Mouse (Mus musculus) CH12.LX (cell line): Measurements from ENCODE around the gene Egfl8. TPM values are rescaled to one million over a fixed set of nuclear protein-coding genes. Genes with fewer than 3 reads are reported as not detected.

ENCODE experiments used
- DNase-seq: peaks from one replicate; pipeline ENCODE4 v3.0.0-alpha.2; 2013; ENCODE audit errors: extremely low read depth
- H3K27ac ChIP-seq: 2 replicates; pipeline ENCODE4 v1.5.1; 2012; ENCODE audit warnings: low read depth, mild to moderate bottlenecking, control low read depth, moderate library complexity; ENCODE audit not compliant: insufficient read depth
- H3K27me3 ChIP-seq: replicated peaks from 2 replicates; pipeline ENCODE3; 2012; ENCODE audit warnings: inconsistent platforms
- H3K36me3 ChIP-seq, 2 experiments: replicated peaks in 1 of 2; 2 replicates each; pipeline versions ENCODE3 to v1.6.1; 2012; ENCODE audit warnings: inconsistent platforms in 1 of 2, low read length in 1 of 2, mild to moderate bottlenecking in 1 of 2, mixed read lengths in 1 of 2, moderate library complexity in 1 of 2; ENCODE audit not compliant: control insufficient read depth in 1 of 2, insufficient read depth in 1 of 2
- H3K4me1 ChIP-seq, 2 experiments: 2 replicates each; pipeline ENCODE4 v1.6.1; 2012; ENCODE audit warnings: inconsistent platforms in 1 of 2, moderate library complexity in 1 of 2; ENCODE audit not compliant: insufficient read depth in 2 of 2, control insufficient read depth in 1 of 2
- H3K4me2 ChIP-seq: 2 replicates; pipeline ENCODE4 v1.6.1; 2012; ENCODE audit warnings: low read depth, mild to moderate bottlenecking, control low read depth; ENCODE audit not compliant: poor library complexity, insufficient read depth, severe bottlenecking
- H3K4me3 ChIP-seq, 3 experiments: fragments of 150-350 bp in 1 of 3; sonication (generic) in 1 of 3; replicated peaks in 1 of 3; 2 replicates each; pipeline versions ENCODE3 to v1.5.1; 2011 to 2012; ENCODE audit warnings: low read depth in 2 of 3, low read length in 2 of 3, mild to moderate bottlenecking in 2 of 3, moderate library complexity in 2 of 3, control low read depth in 1 of 3, improper control_type of control experiment in 1 of 3, inconsistent platforms in 1 of 3, mixed read lengths in 1 of 3; ENCODE audit not compliant: poor library complexity in 1 of 3
- H3K79me2 ChIP-seq: replicated peaks from 2 replicates; pipeline ENCODE4 v1.6.1; 2012; ENCODE audit warnings: mild to moderate bottlenecking, moderate library complexity; ENCODE audit not compliant: control insufficient read depth, poor library complexity, insufficient read depth, severe bottlenecking; ENCODE audit errors: extremely low read depth
- H3K9ac ChIP-seq: 2 replicates; pipeline ENCODE4 v1.6.1; 2012; ENCODE audit warnings: low read depth, mild to moderate bottlenecking, control low read depth, moderate library complexity; ENCODE audit not compliant: insufficient read depth
- H3K9me3 ChIP-seq: replicated peaks from 2 replicates; pipeline ENCODE3; 2012; ENCODE audit warnings: low read length, inconsistent platforms, mixed read lengths
- E2F4 ChIP-seq: IDR thresholded peaks from 2 replicates; pipeline ENCODE4 v1.6.1; 2011; ENCODE audit warnings: low read depth, low read length, improper control_type of control experiment; ENCODE audit not compliant: insufficient replicate concordance
- ELF1 ChIP-seq: IDR thresholded peaks from 2 replicates; pipeline ENCODE4 v1.6.1; 2014; ENCODE audit warnings: low read depth, mild to moderate bottlenecking, inconsistent platforms, low read length, improper control_type of control experiment
- EP300 ChIP-seq: IDR thresholded peaks from 2 replicates; pipeline ENCODE4 v1.6.1; 2011; ENCODE audit warnings: low read length, improper control_type of control experiment
- GABPA ChIP-seq: IDR thresholded peaks from 2 replicates; pipeline ENCODE4 v1.6.1; 2012; ENCODE audit warnings: low read depth, low read length, improper control_type of control experiment, inconsistent platforms; ENCODE audit not compliant: insufficient replicate concordance
- JUND ChIP-seq: conservative IDR thresholded peaks from 2 replicates; pipeline ENCODE4 v1.6.1; 2011; ENCODE audit warnings: low read depth, low read length, improper control_type of control experiment
- MAX ChIP-seq: IDR thresholded peaks from 2 replicates; pipeline ENCODE4 v1.6.1; 2011; ENCODE audit warnings: low read length, improper control_type of control experiment
- MEF2A ChIP-seq: IDR thresholded peaks from 2 replicates; pipeline ENCODE4 v1.6.1; 2014; ENCODE audit warnings: low read depth, mild to moderate bottlenecking, inconsistent platforms, low read length, improper control_type of control experiment, borderline replicate concordance
- MXI1 ChIP-seq: IDR thresholded peaks from 2 replicates; pipeline ENCODE4 v1.6.1; 2011; ENCODE audit warnings: mild to moderate bottlenecking, low read depth, low read length, improper control_type of control experiment
- NRF1 ChIP-seq: IDR thresholded peaks from 2 replicates; pipeline ENCODE4 v1.6.1; 2014; ENCODE audit warnings: low read depth, mild to moderate bottlenecking, inconsistent platforms, low read length, improper control_type of control experiment, moderate library complexity
- PAX5 ChIP-seq: IDR thresholded peaks from 2 replicates; pipeline ENCODE4 v1.6.1; 2012; ENCODE audit warnings: low read length, inconsistent platforms, mixed read lengths
- POLR2A ChIP-seq: IDR thresholded peaks from 2 replicates; pipeline ENCODE4 v1.6.1; 2011; ENCODE audit warnings: low read depth, mild to moderate bottlenecking, improper control_type of control experiment, low read length
- SIN3A ChIP-seq: IDR thresholded peaks from 2 replicates; pipeline ENCODE4 v1.6.1; 2012; ENCODE audit warnings: low read length, improper control_type of control experiment, inconsistent platforms
- USF1 ChIP-seq: IDR thresholded peaks from 2 replicates; pipeline ENCODE4 v1.6.1; 2014; ENCODE audit warnings: low read depth, mild to moderate bottlenecking, inconsistent platforms, low read length, improper control_type of control experiment
- ZC3H11A ChIP-seq: IDR thresholded peaks from 2 replicates; pipeline ENCODE4 v1.6.1; 2012; ENCODE audit warnings: low read depth, mild to moderate bottlenecking, inconsistent platforms, low read length, improper control_type of control experiment
- ZKSCAN1 ChIP-seq: IDR thresholded peaks from 2 replicates; pipeline ENCODE4 v1.6.1; 2012; ENCODE audit warnings: low read depth, inconsistent platforms, low read length, improper control_type of control experiment, borderline replicate concordance
- ZMIZ1 ChIP-seq: IDR thresholded peaks from 2 replicates; pipeline ENCODE4 v1.6.1; 2012; ENCODE audit warnings: low read depth, mild to moderate bottlenecking, inconsistent platforms, low read length, improper control_type of control experiment
- dilution Hi-C: fragments of 300-500 bp; cut with MboI; formaldehyde crosslinking; loops from 2 replicates; pipeline ENCODE4 v1.14.3; 2020; ENCODE audit warnings: low sequenced_read_pairs; ENCODE audit not compliant: extremely low pct_unique_long_range_greater_than_20kb, extremely low pct_ligation_motif_present
- in situ Hi-C: fragments of 300-500 bp; cut with MboI; formaldehyde crosslinking; loops from 3 replicates; pipeline ENCODE4 v1.14.3; 2019; ENCODE audit warnings: low sequenced_read_pairs, low pct_ligation_motif_present, low pct_unique_long_range_greater_than_20kb, mixed read lengths
- polyA plus RNA-seq: library from polyadenylated mRNA; unstranded; fragments of >175 nt; gene quantifications from 2 replicates; pipeline ENCODE4 v1.2.1, GENCODE M21; 2012; ENCODE audit warnings: low read depth; ENCODE audit not compliant: insufficient read length
- total RNA-seq, 2 experiments: library from RNA; depleted of rRNA; stranded (reverse); fragments of 300-350 nt in 1 of 2; fragments of >200 nt in 1 of 2; gene quantifications; 2 replicates each; pipeline ENCODE4 v1.2.3; 2012 to 2014

Egfl8 gene
- total and polyA plus RNA-seq, 3 experiments = not detected

GRCm38 (mm10) chr17:34632261-34632691 is 16.5 kb upstream of the Egfl8 start:
- no peak overlapping the region for H3K4me3 ChIP-seq
- H3K4me1 ChIP-seq = peaks cover 0 to 2% of the 10 kb centered on the region in 2 experiments; a peak in 1 of 4 replicates
- no peak for TF ChIP-seq ZC3H11A
- no peak for TF ChIP-seq E2F4
- no peak for TF ChIP-seq GABPA
- no peak for TF ChIP-seq ELF1
- no peak for TF ChIP-seq SIN3A
- no peak for TF ChIP-seq ZMIZ1
- no peak for TF ChIP-seq USF1
- TF ChIP-seq, all 38 proteins: peak for 0
- no peak overlapping the region for H3K9ac ChIP-seq
- in situ Hi-C loops = no loop called here
- no peak overlapping the region for H3K27ac ChIP-seq
- H3K36me3 ChIP-seq = no peaks in the 10 kb centered on the region
- no peaks in the 10 kb centered on the region for H3K79me2 ChIP-seq
- dilution Hi-C loops = no loop called here
- peaks cover 75% of the 10 kb centered on the region for H3K27me3 ChIP-seq
- no peaks in the 10 kb centered on the region for H3K9me3 ChIP-seq
- no peak for DNase-seq
- no peak overlapping the region for H3K4me2 ChIP-seq

GRCm38 (mm10) chr17:34631647-34632046 is 15.9 kb upstream of the Egfl8 start:
- no peak overlapping the region for H3K9ac ChIP-seq
- H3K27me3 ChIP-seq = peaks cover 74% of the 10 kb centered on the region
- dilution Hi-C loops = no loop called here

GRCm38 (mm10) chr17:34630761-34631301 is 15.1 kb upstream of the Egfl8 start:
- no peaks in the 10 kb centered on the region for H3K79me2 ChIP-seq
- TF ChIP-seq ZMIZ1 (no peak), JUND (no peak), MAX (no peak), POLR2A (no peak), ZKSCAN1 (no peak), MXI1 (no peak), MEF2A (no peak)
- no peaks in the 10 kb centered on the region for H3K36me3 ChIP-seq
- H3K4me1 ChIP-seq = peaks cover 2 to 3% of the 10 kb centered on the region in 2 experiments; a peak in 2 of 4 replicates
- no peak overlapping the region for H3K9ac ChIP-seq
- H3K4me2 ChIP-seq = no peak overlapping the region
- in situ Hi-C loops = no loop called here
- DNase-seq = no peak
- H3K27me3 ChIP-seq = peaks cover 72% of the 10 kb centered on the region
- H3K4me3 ChIP-seq = no peak overlapping the region
- dilution Hi-C loops = no loop called here
- H3K9me3 ChIP-seq = peaks cover 2% of the 10 kb centered on the region
- no peak overlapping the region for H3K27ac ChIP-seq

More at GRCm38 (mm10) chr17:34631647-34632046, 15.9 kb upstream of the Egfl8 start:
- in situ Hi-C loops = no loop called here
- no peak overlapping the region for H3K4me3 ChIP-seq
- TF ChIP-seq NRF1 (no peak), E2F4 (no peak), MXI1 (no peak), PAX5 (no peak), EP300 (no peak)
- H3K36me3 ChIP-seq = no peaks in the 10 kb centered on the region
- H3K4me1 ChIP-seq = peaks cover 2 to 3% of the 10 kb centered on the region in 2 experiments; a peak in 2 of 4 replicates
- no peak for DNase-seq
- H3K9me3 ChIP-seq = no peaks in the 10 kb centered on the region
- no peak overlapping the region for H3K4me2 ChIP-seq
- H3K79me2 ChIP-seq = no peaks in the 10 kb centered on the region
- no peak overlapping the region for H3K27ac ChIP-seq
